Mouse (Mus musculus) limb, embryonic 10.5 days (tissue): ENCODE measurements at regions not wholly inside any gene's neighbourhood (a gene's known extent, or its start where the extent isn't known, plus 50 kb on each side); places are given as distances from the start of the nearest gene placed in this dataset.

Source experiments
- DNase-seq: peaks from one replicate; pipeline ENCODE4 v3.0.0-alpha.2; 2017; ENCODE audit warnings: low spot score
- H3K27ac ChIP-seq: fragments of 300-500 bp; sonication (generic); 2 replicates; pipeline ENCODE4 v1.5.1; 2016; ENCODE audit warnings: mild to moderate bottlenecking
- H3K27me3 ChIP-seq: fragments of 300-500 bp; sonication (generic); 2 replicates; pipeline ENCODE4 v1.6.1; 2016; ENCODE audit warnings: low read depth, mild to moderate bottlenecking; ENCODE audit not compliant: poor library complexity, severe bottlenecking
- H3K36me3 ChIP-seq: fragments of 300-500 bp; sonication (generic); 2 replicates; pipeline ENCODE4 v1.6.1; 2016; ENCODE audit warnings: mild to moderate bottlenecking, moderate library complexity
- H3K4me1 ChIP-seq: fragments of 300-500 bp; sonication (generic); 2 replicates; pipeline ENCODE4 v1.6.1; 2016
- H3K4me3 ChIP-seq: fragments of 300-500 bp; sonication (generic); 2 replicates; pipeline ENCODE4 v1.5.1; 2016; ENCODE audit warnings: mild to moderate bottlenecking, moderate library complexity
- H3K9me3 ChIP-seq: fragments of 300-500 bp; sonication (generic); replicated peaks from 2 replicates; pipeline ENCODE4 v1.6.1; 2016; ENCODE audit warnings: mild to moderate bottlenecking
- WGBS: fragments of 180-500 bp; shearing (Covaris S2); methylation state at CpG from one replicate; pipeline ENCODE4 v1.1.7; 2016; 5-methylcytosine and 5-hydroxymethylcytosine counted together

GRCm38 (mm10) chr15:54117967-54118538 is 233.3 kb downstream of the Gm7489 start:
- DNase-seq = no peak
- 89% methylated on average over 5 of the region's 5 CpGs for WGBS
- Histone ChIP-seq H3K27ac (no peak overlapping the region), H3K27me3 (no peaks in the 10 kb centered on the region), H3K36me3 (no peaks in the 10 kb centered on the region), H3K4me3 (no peak overlapping the region), H3K4me1 (no peaks in the 10 kb centered on the region), H3K9me3 (no peaks in the 10 kb centered on the region)

- Histone ChIP-seq H3K4me3 (no peak overlapping the region), H3K36me3 (no peaks in the 10 kb centered on the region), H3K27ac (no peak overlapping the region), H3K4me1 (no peaks in the 10 kb centered on the region), H3K9me3 (no peaks in the 10 kb centered on the region), H3K27me3 (no peaks in the 10 kb centered on the region)
- DNase-seq = no peak
- WGBS = 91% methylated on average over 3 of the region's 3 CpGs
Measured at GRCm38 (mm10) chr15:54120456-54120855, 235.8 kb downstream of the Gm7489 start.

DNA sequence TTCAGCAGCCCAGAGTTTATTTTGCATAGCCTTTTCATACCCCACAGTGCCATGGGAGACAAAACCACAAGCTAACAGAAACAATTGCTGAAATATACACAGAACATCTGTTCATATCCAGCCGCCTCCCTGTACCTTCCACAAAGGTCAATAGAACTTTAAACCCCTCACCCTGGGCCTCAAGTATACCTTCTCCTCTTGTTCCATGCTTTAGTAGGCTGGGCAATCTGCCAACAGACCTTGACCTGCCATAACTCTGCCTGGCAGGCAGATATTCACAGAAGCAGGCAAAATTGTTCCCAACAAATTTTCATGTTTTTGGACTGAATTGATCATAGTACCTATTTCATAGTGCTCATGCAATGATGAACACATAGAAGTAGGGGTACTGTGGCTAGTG is 279.6 kb downstream of the Gm7489 start:
- no peaks in the 10 kb centered on the region for H3K4me1 ChIP-seq
- no peak overlapping the region for H3K4me3 ChIP-seq
- no peaks in the 10 kb centered on the region for H3K36me3 ChIP-seq
- H3K27me3 ChIP-seq = no peaks in the 10 kb centered on the region
- no peak for DNase-seq
- 79% methylated on average over 1 of the region's 1 CpGs for WGBS
- no peaks in the 10 kb centered on the region for H3K9me3 ChIP-seq
- no peak overlapping the region for H3K27ac ChIP-seq

DNA sequence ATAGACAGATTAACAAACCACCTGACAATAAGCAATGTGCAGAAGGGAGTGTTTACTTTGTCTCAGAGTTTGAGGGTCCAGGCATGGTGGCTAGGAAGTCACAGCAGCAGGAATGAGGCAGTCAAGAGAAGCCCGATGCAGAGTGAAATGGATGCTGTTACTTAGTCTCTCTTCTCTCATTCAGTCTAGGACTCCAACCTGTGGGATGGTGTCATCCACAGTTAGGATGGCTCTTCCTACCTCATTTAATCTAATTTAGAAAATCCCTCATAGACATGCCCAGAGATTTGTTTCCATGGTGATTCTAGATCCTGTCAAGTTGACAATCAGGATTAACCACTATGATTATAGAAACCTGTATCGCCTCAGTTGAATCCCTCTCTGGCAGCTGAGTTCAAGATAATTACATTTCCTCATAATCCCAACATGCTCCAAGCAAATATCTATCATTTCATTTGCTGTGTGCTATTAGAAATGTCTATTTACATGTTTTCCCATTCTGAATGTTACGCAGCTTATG is 283.2 kb downstream of the Gm7489 start:
- H3K27ac ChIP-seq = no peak overlapping the region
- no peaks in the 10 kb centered on the region for H3K4me1 ChIP-seq
- 89% methylated on average over 3 of the region's 3 CpGs for WGBS
- no peaks in the 10 kb centered on the region for H3K27me3 ChIP-seq
- no peak overlapping the region for H3K4me3 ChIP-seq
- no peaks in the 10 kb centered on the region for H3K9me3 ChIP-seq
- no peaks in the 10 kb centered on the region for H3K36me3 ChIP-seq
- DNase-seq = no peak

- H3K36me3 ChIP-seq = no peaks in the 10 kb centered on the region
Measured at GRCm38 (mm10) chr15:54177221-54177620, 292.5 kb downstream of the Gm7489 start.

DNA sequence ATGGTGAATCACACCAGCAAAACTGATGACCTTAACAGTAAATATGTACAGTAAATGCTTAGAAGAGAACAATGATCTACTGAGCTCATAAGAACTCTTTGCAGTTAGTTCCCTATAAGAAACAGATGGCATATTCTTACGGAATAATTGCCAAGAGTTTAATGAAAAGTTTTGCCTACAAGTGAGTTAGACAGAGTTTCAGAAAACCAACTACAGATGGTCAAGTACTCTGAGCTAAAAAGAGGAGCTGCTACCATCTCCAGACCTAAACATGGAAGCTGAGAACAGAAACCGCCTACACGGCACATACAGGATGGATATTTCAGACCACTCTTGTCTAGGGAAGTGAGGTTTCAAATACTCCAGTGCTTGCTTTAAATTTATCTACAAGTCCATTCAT is 293.1 kb downstream of the Gm7489 start:
- Histone ChIP-seq H3K36me3 (no peaks in the 10 kb centered on the region), H3K27ac (no peak overlapping the region), H3K9me3 (no peaks in the 10 kb centered on the region), H3K4me1 (no peaks in the 10 kb centered on the region), H3K27me3 (no peaks in the 10 kb centered on the region), H3K4me3 (no peak overlapping the region)
- 87% methylated on average over 3 of the region's 3 CpGs for WGBS
- DNase-seq = no peak

More at GRCm38 (mm10) chr15:54177221-54177620, 292.5 kb downstream of the Gm7489 start:
- H3K4me1 ChIP-seq = no peaks in the 10 kb centered on the region
- 85% methylated on average over 2 of the region's 2 CpGs for WGBS
- no peak for DNase-seq
- no peak overlapping the region for H3K4me3 ChIP-seq
- H3K27me3 ChIP-seq = no peaks in the 10 kb centered on the region
- no peak overlapping the region for H3K27ac ChIP-seq
- no peaks in the 10 kb centered on the region for H3K9me3 ChIP-seq
